Mouse (Mus musculus) right cerebral cortex, adult 18-20 months (tissue): ENCODE measurements around the gene M1ap.
A peak's percentile ranks its signal among the peaks of the same experiment; 100 is the strongest.

ENCODE experiments used
- DNase-seq: peaks from one replicate; pipeline ENCODE4 v3.0.0; 2022; ENCODE audit warnings: mixed read lengths

M1ap gene

GRCm38 (mm10) chr6:83078324-83078858 is 131.7 kb downstream of the M1ap start:
- DNase-seq = peak; percentile 98
